Mouse (Mus musculus) G1E (cell line): ENCODE results near the gene Hcar2.

Experiments used
- CTCF ChIP-seq: IDR thresholded peaks from 2 replicates; pipeline ENCODE4 v1.5.1; 2012; ENCODE audit warnings: low read depth, low read length, inconsistent platforms, mixed read lengths
- GATA1 ChIP-seq: IDR thresholded peaks from 2 replicates; pipeline ENCODE4 v1.6.1; 2012; ENCODE audit warnings: borderline replicate concordance, low read length, inconsistent platforms, mixed read lengths

DNA sequence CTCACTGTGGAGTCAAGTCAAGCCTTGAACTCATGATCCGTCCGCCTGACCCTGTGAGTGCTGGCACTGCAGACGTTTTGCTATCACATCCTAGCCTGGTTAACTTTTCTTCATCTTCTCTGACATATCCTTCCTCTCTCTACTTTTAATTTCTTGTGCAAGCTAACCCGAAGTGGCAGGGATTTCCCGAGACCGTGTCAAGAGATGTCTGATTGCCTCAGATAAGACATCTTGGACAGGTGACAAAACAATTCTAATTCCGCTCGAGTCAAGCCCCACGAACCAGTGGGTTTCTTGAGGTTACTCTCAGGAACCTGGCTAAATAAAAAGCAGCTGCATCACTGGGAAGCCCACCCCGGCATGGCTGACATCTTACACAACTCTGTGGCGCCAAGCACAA is 6.5 kb downstream of the Hcar2 start:
- no peak for TF ChIP-seq CTCF
- no peak for TF ChIP-seq GATA1
